Mouse (Mus musculus) olfactory bulb, adult 2 months (tissue): ENCODE data around the gene Ankrd23.

Experiments used
- CTCF ChIP-seq: fragments of 200-500 bp; IDR thresholded peaks from 2 replicates; pipeline ENCODE4 v1.5.1; 2012; ENCODE audit warnings: low read depth, mild to moderate bottlenecking, low read length, moderate library complexity; ENCODE audit not compliant: insufficient read depth
- POLR2A ChIP-seq: fragments of 200-500 bp; IDR thresholded peaks from 2 replicates; pipeline ENCODE4 v1.6.1; 2012; ENCODE audit warnings: mild to moderate bottlenecking, low read depth, low read length, moderate library complexity; ENCODE audit not compliant: insufficient read depth

DNA sequence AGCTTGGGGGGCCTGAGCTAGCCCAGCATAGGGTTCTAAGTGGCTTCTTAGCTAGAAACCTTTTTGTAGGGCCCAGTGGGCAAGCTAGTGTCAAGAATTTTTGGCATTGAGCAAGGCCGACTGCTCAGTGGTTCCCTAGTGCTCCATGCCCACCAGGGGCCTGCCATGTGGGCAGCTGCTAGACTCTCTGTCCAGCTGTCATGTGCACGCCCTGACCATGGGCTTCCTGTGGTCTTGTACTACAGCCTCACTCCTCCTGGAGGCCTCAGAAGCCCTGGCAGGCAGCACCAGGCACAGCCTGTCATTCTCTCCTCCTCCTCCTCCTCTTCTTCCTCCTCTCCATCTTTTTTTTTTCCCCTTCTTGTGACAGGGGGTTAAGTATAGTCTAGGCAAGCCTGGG, 39.4 kb downstream of the Ankrd23 start:
- no peak for TF ChIP-seq POLR2A
- no peak for TF ChIP-seq CTCF
